Mouse (Mus musculus): ENCODE results near the gene Pkdcc. TPM values are rescaled to one million over a fixed set of nuclear protein-coding genes. Genes with fewer than 3 reads are reported as not detected.

The Pkdcc gene
- 58.5 and 70.0 TPM in 2 replicates for polyA plus RNA-seq (2012; rRNA removed)

DNA sequence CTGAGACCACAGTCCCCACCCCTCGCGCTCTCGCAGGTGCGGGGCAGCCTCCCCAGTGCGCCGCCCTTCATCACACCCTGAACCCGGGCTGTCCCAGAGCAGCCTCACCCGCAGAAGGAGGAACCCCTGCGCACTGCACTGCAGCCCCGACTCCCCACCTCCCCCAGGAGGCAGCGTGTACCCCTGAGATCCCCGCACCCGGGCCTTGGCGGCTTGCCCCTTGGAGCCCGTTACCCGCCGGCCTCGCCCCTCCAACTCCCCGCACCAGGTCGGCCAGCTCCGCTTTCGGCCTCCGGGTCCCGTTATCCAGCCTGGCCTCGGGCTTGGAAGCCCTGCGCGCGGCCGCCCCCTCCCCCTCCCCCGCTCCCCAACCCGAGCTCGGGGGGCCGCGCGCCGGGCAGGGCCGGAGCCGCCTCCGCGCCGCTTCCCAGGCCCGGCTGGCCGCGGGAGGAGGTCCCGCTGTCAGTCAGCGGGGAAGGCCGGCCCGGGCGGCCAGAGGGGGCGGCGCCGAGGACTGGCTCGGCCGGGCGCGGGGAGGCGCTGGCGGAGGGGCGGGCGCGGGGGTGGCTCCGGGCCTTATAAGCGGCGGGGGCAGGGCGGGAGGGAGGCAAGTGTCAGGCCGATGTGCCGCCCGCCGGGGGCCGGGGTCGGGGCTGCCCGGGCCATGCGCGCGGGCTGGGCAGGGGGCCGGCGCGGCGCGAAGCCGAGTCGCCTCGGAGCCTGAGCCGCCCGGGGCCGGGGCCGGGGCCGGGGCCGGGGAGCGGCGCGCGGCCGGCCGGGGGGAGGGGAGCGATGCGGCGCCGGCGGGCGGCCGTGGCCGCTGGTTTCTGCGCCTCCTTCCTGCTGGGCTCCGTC lies at the start of gene Pkdcc:
Gene Pkdcc (plus strand): TSS at position 619 of the 855 bp plus-strand sequence.
- no peak for DNase-seq (ENCODE audit: low read depth)

DNA sequence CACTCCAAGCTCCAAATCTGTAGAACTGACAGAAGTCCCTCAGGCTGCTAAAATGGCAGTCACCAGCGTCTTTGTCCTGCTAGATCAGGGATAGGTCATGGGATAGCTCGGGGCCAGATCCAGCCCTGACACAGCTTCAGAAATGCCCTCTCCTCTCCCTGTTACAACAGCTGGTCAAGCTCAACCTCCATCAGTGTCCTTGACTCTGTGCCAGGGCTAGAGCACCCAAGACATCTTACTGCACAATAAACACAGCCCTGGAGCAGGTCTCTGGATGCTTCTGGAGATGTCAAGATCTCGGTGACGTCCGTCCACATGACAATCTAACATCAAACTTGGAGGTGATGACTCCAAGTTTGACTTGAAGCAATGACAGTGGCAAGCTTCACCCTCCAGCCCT lies 48.9 kb upstream of the Pkdcc start:
- DNase-seq (ENCODE audit: low read depth): no peak

DNA sequence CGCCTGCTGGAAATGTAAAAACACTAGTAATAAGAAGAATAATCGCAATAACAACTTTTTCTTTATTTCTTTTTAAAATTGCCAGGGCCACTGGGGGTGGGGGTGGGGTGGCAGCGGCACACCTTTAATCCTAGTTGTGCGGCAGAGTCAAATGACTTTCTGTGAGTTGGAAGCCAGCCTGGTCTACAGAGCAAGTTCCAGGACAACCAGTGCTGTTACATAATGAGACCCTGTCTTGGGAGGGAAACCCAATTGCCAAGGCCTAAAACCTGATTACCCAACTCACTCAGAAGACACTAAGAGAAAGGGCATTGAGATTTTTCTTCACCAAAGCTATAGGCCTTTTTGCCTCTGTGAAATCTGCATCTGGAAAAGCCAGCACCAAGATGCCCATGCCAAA lies 38.9 kb upstream of the Pkdcc start:
- no peak for DNase-seq (ENCODE audit: low read depth)

DNA sequence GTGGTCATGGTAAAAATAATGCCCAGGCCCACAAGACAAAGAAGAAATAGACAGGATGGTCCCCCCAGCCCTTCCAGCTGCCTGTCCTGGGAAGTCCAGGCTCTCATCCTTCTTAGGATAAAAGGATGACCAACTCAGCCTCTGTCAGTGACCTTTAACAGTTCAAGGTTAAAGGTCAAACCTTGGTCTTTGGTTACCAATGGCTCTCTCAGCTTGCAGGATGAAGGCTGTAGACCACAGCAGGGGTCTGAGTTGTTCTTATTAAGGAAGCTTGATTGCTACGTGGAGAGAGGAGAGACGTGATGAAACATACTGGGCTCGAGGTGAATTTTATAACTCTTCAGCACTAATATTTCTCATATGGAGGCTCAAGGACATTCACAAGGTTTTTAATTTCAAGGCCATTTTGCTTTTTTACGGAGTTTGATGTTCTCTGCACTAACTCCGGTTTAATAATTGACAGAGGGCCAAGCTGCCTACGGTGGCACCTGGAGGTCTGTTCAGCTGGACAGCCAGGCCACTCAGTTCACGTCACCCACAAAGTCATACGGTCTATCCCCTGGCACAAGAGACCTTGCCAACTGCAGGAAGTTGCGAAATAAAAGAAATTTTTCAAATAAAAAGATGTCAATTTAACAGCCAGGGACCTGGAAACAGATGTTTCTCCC lies 36.5 kb upstream of the Pkdcc start:
- DNase-seq (ENCODE audit: low read depth): no peak

DNA sequence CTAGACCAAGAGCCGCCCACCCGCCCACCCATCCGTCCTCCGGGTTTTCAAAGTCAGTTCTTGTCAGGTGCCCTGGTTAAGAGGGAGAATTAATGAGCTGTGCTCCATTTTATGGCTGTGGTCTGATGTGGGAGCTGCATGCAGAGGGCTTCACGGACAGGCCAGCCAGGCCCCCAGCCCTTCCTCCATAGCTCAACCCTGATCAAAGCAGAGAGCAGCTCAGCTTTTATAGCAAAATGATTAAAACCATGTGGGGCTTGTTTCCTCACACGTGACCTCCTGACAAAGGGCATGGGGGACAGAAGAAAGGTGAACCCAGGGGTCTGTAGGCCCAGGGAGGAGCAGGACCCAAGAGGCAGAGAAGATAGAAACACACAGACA lies 36.0 kb upstream of the Pkdcc start:
- no peak for DNase-seq (ENCODE audit: low read depth)

DNA sequence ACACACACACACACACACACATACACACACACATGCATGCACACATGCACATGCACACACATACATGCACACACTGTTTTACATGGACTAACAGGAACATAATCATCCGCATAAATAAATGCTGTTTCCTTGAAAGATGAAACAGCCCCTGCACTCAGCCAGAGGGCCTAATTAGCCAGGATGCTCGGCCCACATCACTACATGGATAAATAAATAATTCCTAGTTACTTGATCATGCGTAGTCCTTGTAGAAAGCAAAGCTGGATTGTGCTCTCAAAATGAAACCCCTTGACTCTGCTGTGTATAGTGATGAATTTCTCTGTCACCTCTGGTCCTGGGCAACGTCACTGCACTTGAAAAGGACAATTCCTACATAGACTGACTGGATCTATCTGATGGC lies 35.5 kb upstream of the Pkdcc start:
- no peak for DNase-seq (ENCODE audit: low read depth)

DNA sequence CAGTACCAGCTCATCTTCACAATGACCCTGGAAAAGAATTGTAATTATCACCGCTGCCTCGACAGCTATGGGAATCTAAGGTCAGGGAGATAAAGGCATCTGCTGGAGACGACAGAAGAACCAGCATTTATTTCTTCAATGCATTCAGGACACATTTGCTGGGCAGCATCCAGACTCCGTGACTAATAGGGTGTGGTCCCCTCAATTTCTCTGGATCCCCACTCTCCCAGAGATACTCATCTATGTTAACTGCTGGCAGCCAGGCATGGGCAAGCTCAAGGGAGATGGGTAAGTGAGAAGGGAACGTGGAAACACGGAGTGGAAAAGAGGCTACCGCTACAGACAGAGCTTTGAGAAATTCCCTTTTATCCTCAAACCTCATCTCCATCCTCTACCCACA lies 34.0 kb upstream of the Pkdcc start:
- no peak for DNase-seq (ENCODE audit: low read depth)

DNA sequence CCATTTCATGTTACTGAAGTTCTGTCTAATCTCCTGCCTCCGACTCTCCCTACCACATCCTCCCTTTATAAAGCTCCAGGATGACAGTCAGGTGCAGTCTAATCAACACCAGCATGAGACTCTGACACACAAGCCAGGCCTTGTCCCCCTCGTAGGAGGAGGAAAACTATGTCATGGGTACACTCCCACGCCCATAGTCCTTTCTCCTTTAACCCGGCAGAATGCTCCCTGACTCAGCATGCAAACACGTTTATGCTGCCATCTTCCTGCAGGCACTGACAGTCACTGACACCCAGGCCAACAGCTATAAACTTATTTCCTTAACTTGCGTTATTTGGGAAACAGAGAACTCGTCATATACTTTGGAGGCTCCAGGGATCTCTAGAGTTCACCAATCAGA lies 33.5 kb upstream of the Pkdcc start:
- DNase-seq (ENCODE audit: low read depth): peak; percentile 94

DNA sequence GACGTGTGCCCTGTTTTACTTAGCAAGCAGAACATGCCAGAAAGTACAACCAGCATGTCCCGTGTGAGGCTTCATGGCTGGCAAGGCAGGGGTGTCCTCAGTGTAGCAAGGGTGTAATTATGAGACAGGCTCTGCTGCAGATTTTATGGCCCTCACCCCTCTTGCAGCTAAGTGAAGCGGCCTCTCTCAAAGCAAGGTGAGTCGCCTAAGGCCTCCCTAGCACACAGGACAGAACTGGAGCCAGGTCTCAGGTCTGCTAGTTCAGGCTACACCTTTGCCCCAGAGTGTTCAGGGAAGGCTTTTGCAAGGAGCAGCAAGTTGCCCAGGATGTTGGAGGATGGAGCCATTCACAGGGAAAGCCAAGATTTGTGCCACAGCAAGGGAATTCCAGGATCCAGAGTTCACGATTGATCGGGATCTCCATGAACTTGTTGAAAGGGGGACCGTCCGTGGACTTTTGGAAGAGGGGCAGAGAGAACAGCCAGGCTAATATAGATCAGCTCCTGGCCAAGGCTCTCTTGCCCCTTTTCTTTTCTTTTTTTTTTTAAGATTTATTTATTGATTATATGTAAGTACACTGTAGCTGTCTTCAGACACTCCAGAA lies 32.9 kb upstream of the Pkdcc start:
- DNase-seq (ENCODE audit: low read depth): peak; percentile 77

DNA sequence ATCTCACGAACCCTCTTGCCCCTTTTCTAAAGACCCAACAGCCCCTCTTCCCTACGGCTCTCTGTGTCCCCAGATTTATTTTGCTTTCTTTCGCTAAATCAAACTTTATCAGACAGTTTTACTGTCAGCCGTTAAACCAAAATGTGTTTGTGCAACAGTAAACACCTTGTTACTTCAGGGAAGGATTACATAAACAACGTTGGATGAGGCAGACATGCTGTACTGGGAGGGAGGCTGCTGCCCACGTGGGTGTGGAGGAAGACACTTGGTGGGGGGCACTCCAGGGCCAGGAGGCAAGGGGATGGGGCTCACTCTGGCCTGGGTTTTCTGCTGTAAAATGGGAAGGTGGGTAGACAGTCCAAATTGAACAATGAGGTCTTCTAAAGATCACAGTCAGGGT lies 32.3 kb upstream of the Pkdcc start:
- DNase-seq (ENCODE audit: low read depth): no peak

DNA sequence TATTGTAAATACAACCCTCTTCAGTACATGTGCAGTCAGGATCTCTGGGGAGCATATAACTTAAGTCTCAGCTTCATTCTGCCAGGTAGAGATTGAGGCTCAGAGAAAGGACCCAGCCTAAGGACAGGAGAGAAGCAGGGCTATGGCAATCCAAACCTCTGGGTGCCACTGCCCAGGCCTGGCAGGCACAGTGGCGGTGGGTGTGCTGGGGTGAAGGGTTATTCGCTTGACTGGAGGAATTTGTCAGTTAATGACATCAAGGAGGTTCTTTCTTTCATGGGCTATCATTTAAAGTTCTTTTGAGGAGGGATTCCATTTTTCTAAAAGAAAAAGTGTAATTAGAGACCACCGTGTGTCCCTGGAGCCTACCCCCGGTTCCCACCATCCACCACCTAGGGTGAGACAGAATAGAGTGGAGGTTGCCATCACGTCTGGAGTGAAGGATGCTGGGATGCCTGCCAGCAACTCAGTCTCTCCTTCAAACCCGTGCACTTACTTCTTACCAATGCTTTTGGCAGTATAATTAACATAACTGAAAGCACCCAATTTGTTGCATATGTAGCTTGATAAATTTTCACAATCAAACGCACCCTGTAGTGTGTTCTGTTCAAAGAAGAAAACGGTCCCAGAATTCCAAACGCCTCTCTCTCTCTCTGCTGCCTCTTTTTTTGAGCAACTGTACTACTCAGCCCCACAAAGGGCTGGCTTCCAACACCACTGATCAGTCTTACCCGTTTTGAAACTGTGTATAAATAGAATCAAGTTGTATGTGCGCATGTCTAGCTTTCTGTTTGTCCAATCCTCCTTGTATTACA lies 27.1 kb upstream of the Pkdcc start:
- DNase-seq (ENCODE audit: low read depth): no peak

DNA sequence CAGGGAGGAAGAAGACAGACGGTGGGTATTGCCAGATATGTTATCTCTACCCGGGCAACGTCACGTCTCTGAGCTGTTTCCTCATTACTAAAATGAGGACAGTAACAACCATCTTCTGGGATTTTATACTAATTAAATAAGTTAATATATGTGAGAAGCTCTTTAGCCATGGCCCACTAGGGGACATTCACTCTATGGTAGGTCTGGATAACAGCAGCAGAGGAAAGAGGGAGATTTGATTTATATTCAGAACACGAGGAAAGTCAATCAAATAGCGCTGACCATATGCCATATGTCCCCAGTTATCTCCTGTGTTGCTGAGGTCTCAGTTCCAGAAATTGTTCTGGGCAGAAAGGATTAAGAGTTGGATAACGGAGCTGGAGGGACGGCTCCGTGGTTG lies 24.3 kb upstream of the Pkdcc start:
- no peak for DNase-seq (ENCODE audit: low read depth)

DNA sequence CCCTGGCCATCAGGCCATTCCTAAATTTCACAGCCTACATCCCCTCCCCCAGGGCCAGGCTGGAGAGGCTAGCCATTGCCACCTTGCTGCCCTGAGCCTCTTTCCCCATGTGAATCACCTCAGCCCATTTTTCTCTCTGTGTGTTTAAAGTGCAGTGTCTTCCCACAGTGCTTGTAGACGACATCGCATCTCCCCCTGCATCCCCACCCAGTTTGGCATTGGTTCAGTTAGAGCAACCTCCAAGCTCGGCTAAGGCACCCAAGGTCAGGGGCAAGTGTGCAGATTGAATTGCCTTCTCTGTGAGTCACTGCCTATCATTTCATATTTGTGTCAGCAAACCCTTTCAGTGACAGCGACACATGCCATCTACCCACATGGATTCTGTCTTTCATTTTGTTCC lies 20.6 kb upstream of the Pkdcc start:
- DNase-seq (ENCODE audit: low read depth): no peak

DNA sequence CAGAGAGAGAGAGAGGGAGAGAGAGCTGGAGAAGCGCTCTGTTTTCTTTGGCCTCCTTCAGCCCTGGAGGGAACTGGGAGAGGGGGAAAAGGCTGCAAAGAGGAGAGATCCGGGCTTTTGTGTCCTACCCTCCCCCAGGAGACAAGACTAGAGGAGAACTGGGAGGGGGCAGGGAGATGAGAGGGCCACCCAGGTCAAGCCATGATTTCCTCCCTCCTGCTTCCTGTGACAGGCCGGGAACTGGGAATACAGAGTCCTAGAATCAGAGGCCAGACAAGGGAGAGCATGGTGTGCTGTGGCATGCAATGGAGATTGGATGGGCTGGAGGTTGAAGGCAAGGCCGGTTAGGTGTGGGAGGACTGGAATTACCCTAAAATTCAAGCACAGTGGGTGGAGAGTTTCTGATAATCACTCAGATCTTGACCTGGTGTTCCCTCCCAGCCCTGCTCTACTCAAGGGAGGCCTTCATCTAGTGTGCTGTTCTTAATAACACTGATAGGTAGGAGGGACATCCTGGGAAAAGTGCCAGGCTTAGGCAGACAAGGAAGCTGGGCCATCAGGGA lies 17.6 kb upstream of the Pkdcc start:
- no peak for DNase-seq (ENCODE audit: low read depth)

DNA sequence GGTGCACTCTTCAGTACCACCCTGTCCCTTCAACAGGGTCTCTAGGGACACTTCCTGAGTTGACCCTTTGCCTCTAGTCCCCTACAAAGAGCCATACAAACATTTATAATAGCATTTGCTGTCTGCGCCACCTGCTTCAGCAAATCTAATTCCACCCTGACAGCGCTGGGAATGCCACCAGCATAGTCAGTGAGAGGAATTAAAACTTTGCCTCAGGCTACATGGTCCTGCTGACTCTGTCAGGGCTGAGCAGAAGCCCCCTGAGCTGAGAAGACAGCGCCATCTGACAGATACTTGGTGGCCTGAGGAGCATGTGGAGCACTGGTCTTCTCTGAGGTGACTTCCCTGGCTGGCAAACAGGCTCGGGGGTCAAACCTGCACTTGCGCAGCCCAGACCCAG lies 14.6 kb upstream of the Pkdcc start:
- DNase-seq (ENCODE audit: low read depth): no peak

DNA sequence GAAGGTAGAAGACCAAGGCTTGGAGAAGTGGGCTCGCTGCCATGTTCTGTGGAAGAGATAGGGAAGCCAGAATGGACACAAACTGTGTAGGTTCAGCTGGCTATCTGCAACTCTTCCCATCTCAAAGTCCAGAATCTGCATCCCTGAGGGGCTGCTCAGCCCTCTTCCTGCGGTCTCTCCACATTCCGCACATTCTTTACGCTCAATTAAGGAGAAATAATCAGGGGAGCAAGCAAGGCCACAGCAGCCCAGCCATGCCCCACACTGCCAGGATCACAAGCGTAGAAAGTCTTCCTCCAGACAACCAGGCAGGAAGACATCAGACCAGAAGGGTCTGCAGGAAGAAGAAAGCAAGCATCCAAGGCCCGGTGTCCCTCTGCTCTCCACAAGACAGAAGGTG lies 13.8 kb upstream of the Pkdcc start:
- DNase-seq (ENCODE audit: low read depth): no peak

DNA sequence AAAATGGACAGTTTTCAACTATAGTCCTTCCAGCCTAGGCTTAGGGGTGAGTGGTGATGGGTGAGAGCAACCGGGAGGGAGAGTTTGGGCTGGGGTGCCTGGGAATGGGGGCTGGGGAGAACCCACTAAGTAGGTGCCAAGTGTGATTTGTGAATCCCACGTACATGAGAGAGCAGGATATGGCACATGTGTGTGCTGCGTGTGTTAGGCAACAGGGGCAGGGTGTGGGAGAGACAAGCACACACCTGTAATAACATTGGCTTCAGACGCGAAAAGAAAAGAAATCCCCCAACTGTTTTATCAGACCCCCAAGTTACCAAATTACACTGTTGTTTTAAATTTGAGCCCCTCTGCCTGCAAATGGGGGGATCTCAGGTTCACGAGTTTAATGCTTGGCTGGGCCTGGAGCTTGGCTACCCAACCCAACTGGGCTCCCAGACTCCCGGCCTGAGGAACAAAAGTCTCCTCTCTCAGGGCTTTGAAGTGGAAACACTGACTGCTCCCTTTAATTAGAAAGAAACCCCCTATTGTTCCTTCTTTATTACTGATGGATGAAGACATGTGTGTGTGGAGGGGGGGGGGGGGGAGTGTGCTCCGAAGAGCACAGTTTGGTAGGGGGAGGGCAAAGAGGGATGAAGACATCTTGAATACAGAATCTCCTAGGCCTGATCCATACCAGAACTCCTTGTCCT lies 11.3 kb upstream of the Pkdcc start:
- no peak for DNase-seq (ENCODE audit: low read depth)

DNA sequence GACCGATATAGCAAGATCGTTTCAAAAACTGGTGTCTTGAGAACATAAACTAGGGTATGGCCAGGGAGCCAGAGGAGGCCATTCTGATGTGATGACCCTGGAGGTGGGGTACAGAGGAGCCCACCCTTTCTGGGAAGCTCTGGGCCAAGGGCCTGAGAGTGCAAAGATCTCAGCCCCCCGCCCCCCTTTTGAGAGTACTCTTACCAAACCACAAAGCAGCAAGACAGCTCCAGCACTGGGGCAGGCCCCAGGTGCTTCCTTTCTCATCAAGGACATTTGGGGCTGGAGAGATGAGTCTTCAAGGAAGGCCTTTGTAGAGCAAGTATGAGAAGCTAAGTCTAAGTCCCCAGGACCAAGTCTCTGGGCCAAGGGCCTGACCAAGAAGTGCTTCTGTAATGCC lies 7.8 kb upstream of the Pkdcc start:
- DNase-seq (ENCODE audit: low read depth): no peak

DNA sequence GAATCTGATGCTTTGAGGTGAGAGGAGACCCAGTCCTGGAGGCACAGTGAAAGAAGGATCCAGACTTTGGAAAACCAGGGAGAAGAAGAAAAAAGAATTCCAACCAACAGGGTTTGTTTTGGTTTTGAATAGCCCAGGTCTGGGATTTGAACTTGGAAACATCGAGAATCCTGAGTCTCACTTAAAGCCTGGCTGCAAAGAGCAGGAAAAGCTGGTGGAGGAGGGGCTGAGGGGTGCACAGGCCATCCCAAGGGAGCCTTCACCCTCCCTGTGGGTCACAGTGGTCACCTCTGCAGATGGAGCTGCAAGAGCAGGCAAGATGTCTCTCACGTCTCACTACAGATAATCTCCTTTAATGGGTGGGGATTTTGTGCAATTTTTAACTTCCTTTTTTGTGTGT lies 6.6 kb upstream of the Pkdcc start:
- no peak for DNase-seq (ENCODE audit: low read depth)

DNA sequence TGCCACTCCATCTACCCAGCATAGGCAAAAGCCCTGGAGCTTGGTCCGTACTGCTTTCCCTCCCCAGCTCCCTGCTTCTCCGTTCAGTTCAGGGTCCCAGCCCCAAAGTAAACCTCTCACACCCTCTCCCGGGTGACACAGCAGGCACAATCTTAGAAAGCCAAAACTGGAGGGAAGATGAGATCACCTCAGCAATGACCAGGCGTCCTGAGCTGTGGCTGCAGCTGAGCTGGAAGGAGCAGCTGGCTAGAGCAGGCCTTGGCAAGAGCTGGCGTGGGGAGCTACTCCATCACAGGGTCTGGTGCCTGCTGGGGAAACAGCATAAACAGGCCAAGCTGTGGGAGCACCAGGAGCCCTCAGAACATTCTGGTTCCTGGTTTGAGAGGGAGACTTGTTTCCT lies 4.6 kb upstream of the Pkdcc start:
- no peak for DNase-seq (ENCODE audit: low read depth)

DNA sequence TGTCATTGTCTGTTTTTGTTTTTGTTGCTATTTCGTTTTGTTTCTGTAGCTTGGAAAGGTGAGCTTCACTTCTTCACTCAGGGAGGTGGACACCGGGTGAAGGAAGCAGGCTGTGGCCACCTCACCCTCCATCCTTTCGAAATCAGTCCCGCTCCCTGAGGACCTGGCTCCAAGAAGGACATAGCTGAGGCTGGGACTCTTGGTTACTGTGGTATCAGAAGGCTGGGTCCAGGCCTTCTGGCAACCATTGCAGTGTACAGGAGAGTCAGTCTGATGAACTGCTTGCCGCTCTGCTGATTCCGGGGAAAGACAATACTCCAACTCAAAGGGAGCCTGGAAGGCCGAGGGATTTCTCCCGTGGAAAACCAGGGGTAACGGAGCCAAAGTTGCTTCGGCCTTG lies 3.9 kb upstream of the Pkdcc start:
- DNase-seq (ENCODE audit: low read depth): no peak
